Mouse (Mus musculus): ENCODE measurements around the gene Hook2. TPM values are rescaled to one million over a fixed set of nuclear protein-coding genes. Genes with fewer than 3 reads are reported as not detected.

The Hook2 gene
- polyA plus RNA-seq, 1 experiment from 2014 or later = 5.0 TPM

- 85% methylated on average over 13 of the region's 13 CpGs for WGBS
- Histone ChIP-seq H3K9me3 (ENCODE audit: control insufficient read depth, low read length) (no peaks in the 10 kb centered on the region), H3K4me1 (ENCODE audit: control insufficient read depth in 2 of 2, insufficient read depth in 2 of 2, low read length in 2 of 2) (peaks cover 19 to 34% of the 10 kb centered on the region in 2 experiments), H3K4me3 (ENCODE audit: control insufficient read depth in 1 of 2, insufficient read depth in 1 of 2, low read depth in 1 of 2, low read length in 2 of 2) (no peak overlapping the region), H3K9ac (ENCODE audit: low read length) (no peak overlapping the region), H3K27me3 (ENCODE audit: control insufficient read depth, insufficient read depth, low read length) (no peaks in the 10 kb centered on the region), H3K4me2 (ENCODE audit: low read length) (no peak overlapping the region), H3K36me3 (ENCODE audit: control insufficient read depth, insufficient read depth, low read length) (peaks cover 22% of the 10 kb centered on the region), H3K27ac (replicated peaks in 1 of 2; ENCODE audit: control insufficient read depth in 1 of 2, insufficient read depth in 1 of 2, low read depth in 2 of 2, low read length in 2 of 2) (no peak overlapping the region)
- ATAC-seq (ENCODE audit: insufficient number of reproducible peaks, insufficient read depth, low FRiP score, low read depth) = no peak
Measured at GRCm38 (mm10) chr8:84967532-84968304, 22.7 kb upstream of the Hook2 start.

- Histone ChIP-seq H3K36me3 (ENCODE audit: control insufficient read depth, insufficient read depth, low read length) (peaks cover 31% of the 10 kb centered on the region), H3K4me2 (ENCODE audit: low read length) (peak overlapping the region; percentile 82), H3K27ac (replicated peaks in 1 of 2; ENCODE audit: control insufficient read depth in 1 of 2, insufficient read depth in 1 of 2, low read depth in 2 of 2, low read length in 2 of 2) (peak overlapping the region; percentile 82 to 90), H3K9me3 (ENCODE audit: control insufficient read depth, low read length) (no peaks in the 10 kb centered on the region), H3K9ac (ENCODE audit: low read length) (peak overlapping the region; percentile 83), H3K27me3 (ENCODE audit: control insufficient read depth, insufficient read depth, low read length) (no peaks in the 10 kb centered on the region), H3K4me3 (ENCODE audit: control insufficient read depth in 1 of 2, insufficient read depth in 1 of 2, low read depth in 1 of 2, low read length in 2 of 2) (peak overlapping the region; percentile 57 to 70), H3K4me1 (ENCODE audit: control insufficient read depth in 2 of 2, insufficient read depth in 2 of 2, low read length in 2 of 2) (peaks cover 19 to 34% of the 10 kb centered on the region in 2 experiments)
- WGBS = 33% methylated on average over 2 of the region's 2 CpGs
- no peak for ATAC-seq (ENCODE audit: insufficient number of reproducible peaks, insufficient read depth, low FRiP score, low read depth)
Measured at GRCm38 (mm10) chr8:84968650-84969049, 21.8 kb upstream of the Hook2 start.

- H3K4me2 ChIP-seq (ENCODE audit: low read length) = peak within 1 kb of the TSS; percentile 82
- peak within 1 kb of the TSS; percentile 82 to 90 for H3K27ac ChIP-seq (replicated peaks in 1 of 2; ENCODE audit: control insufficient read depth in 1 of 2, insufficient read depth in 1 of 2, low read depth in 2 of 2, low read length in 2 of 2)
- peaks cover 19 to 36% of the 10 kb centered on the region in 2 experiments for H3K4me1 ChIP-seq (ENCODE audit: control insufficient read depth in 2 of 2, insufficient read depth in 2 of 2, low read length in 2 of 2)
- H3K9me3 ChIP-seq (ENCODE audit: control insufficient read depth, low read length) = no peaks in the 10 kb centered on the region
- peaks cover 40% of the 10 kb centered on the region for H3K36me3 ChIP-seq (ENCODE audit: control insufficient read depth, insufficient read depth, low read length)
- under 1% methylated on average over 56 of the region's 56 CpGs for WGBS
- H3K4me3 ChIP-seq (ENCODE audit: control insufficient read depth in 1 of 2, insufficient read depth in 1 of 2, low read depth in 1 of 2, low read length in 2 of 2) = peak within 1 kb of the TSS; percentile 57 to 70
- peak within 1 kb of the TSS; percentile 83 for H3K9ac ChIP-seq (ENCODE audit: low read length)
- ATAC-seq (ENCODE audit: insufficient number of reproducible peaks, insufficient read depth, low FRiP score, low read depth) = peak; percentile 62
- no peaks in the 10 kb centered on the region for H3K27me3 ChIP-seq (ENCODE audit: control insufficient read depth, insufficient read depth, low read length)
Measured at GRCm38 (mm10) chr8:84969241-84970134, 20.9 kb upstream of the Hook2 start, which contains the start of the genes Gm49661, Prdx2 and Rnaseh2a. Gene Gm49661, minus strand, starts transcription at chr8:84969433. Gene Prdx2, plus strand, starts transcription at chr8:84969587. Gene Rnaseh2a, minus strand, starts transcription at chr8:84969767.

- Histone ChIP-seq H3K27ac (replicated peaks in 1 of 2; ENCODE audit: control insufficient read depth in 1 of 2, insufficient read depth in 1 of 2, low read depth in 2 of 2, low read length in 2 of 2) (peak overlapping the region; percentile 82 to 90), H3K4me2 (ENCODE audit: low read length) (peak overlapping the region; percentile 82), H3K9me3 (ENCODE audit: control insufficient read depth, low read length) (no peaks in the 10 kb centered on the region), H3K4me3 (ENCODE audit: control insufficient read depth in 1 of 2, insufficient read depth in 1 of 2, low read depth in 1 of 2, low read length in 2 of 2) (peak overlapping the region; percentile 57 to 70), H3K36me3 (ENCODE audit: control insufficient read depth, insufficient read depth, low read length) (peaks cover 47% of the 10 kb centered on the region), H3K9ac (ENCODE audit: low read length) (peak overlapping the region; percentile 83), H3K27me3 (ENCODE audit: control insufficient read depth, insufficient read depth, low read length) (no peaks in the 10 kb centered on the region), H3K4me1 (ENCODE audit: control insufficient read depth in 2 of 2, insufficient read depth in 2 of 2, low read length in 2 of 2) (peaks cover 15 to 34% of the 10 kb centered on the region in 2 experiments)
- no peak for ATAC-seq (ENCODE audit: insufficient number of reproducible peaks, insufficient read depth, low FRiP score, low read depth)
- 10% methylated on average over 21 of the region's 21 CpGs for WGBS
Measured at GRCm38 (mm10) chr8:84970135-84970790, 20.1 kb upstream of the Hook2 start.

GRCm38 (mm10) chr8:84970913-84971312 is 19.5 kb upstream of the Hook2 start:
- Histone ChIP-seq H3K9ac (ENCODE audit: low read length) (peak overlapping the region; percentile 83), H3K9me3 (ENCODE audit: control insufficient read depth, low read length) (no peaks in the 10 kb centered on the region), H3K4me1 (ENCODE audit: control insufficient read depth in 2 of 2, insufficient read depth in 2 of 2, low read length in 2 of 2) (peaks cover 13 to 38% of the 10 kb centered on the region in 2 experiments), H3K4me2 (ENCODE audit: low read length) (peak overlapping the region; percentile 82), H3K36me3 (ENCODE audit: control insufficient read depth, insufficient read depth, low read length) (peaks cover 47% of the 10 kb centered on the region), H3K27me3 (ENCODE audit: control insufficient read depth, insufficient read depth, low read length) (no peaks in the 10 kb centered on the region), H3K4me3 (ENCODE audit: control insufficient read depth in 1 of 2, insufficient read depth in 1 of 2, low read depth in 1 of 2, low read length in 2 of 2) (peak overlapping the region; percentile 57 to 70), H3K27ac (replicated peaks in 1 of 2; ENCODE audit: control insufficient read depth in 1 of 2, insufficient read depth in 1 of 2, low read depth in 2 of 2, low read length in 2 of 2) (no peak overlapping the region)
- no peak for ATAC-seq (ENCODE audit: insufficient number of reproducible peaks, insufficient read depth, low FRiP score, low read depth)
- 33% methylated on average over 5 of the region's 5 CpGs for WGBS

GRCm38 (mm10) chr8:84973079-84973478 is 17.3 kb upstream of the Hook2 start:
- Histone ChIP-seq H3K9me3 (ENCODE audit: control insufficient read depth, low read length) (no peaks in the 10 kb centered on the region), H3K36me3 (ENCODE audit: control insufficient read depth, insufficient read depth, low read length) (peaks cover 47% of the 10 kb centered on the region), H3K4me1 (ENCODE audit: control insufficient read depth in 2 of 2, insufficient read depth in 2 of 2, low read length in 2 of 2) (peaks cover 19 to 44% of the 10 kb centered on the region in 2 experiments), H3K27ac (replicated peaks in 1 of 2; ENCODE audit: control insufficient read depth in 1 of 2, insufficient read depth in 1 of 2, low read depth in 2 of 2, low read length in 2 of 2) (no peak overlapping the region), H3K27me3 (ENCODE audit: control insufficient read depth, insufficient read depth, low read length) (no peaks in the 10 kb centered on the region), H3K4me3 (ENCODE audit: control insufficient read depth in 1 of 2, insufficient read depth in 1 of 2, low read depth in 1 of 2, low read length in 2 of 2) (no peak overlapping the region), H3K9ac (ENCODE audit: low read length) (no peak overlapping the region), H3K4me2 (ENCODE audit: low read length) (no peak overlapping the region)
- 95% methylated on average over 1 of the region's 1 CpGs for WGBS
- ATAC-seq (ENCODE audit: insufficient number of reproducible peaks, insufficient read depth, low FRiP score, low read depth) = no peak

All from heart, embryonic 14.5 days (tissue).